Mouse (Mus musculus): ENCODE data around the gene Ptpn13. TPM values are rescaled to one million over a fixed set of nuclear protein-coding genes. Genes with fewer than 3 reads are reported as not detected.

Ptpn13 gene
- total and polyA plus RNA-seq, 3 experiments = 0.04 TPM; not detected in 2

GRCm38 (mm10) chr5:103389415-103389814, 35.6 kb upstream of the Ptpn13 start:
- in situ Hi-C loops (cut with MboI; ENCODE audit: low pct_ligation_motif_present, low pct_unique_long_range_greater_than_20kb, low sequenced_read_pairs) (no loop called here), dilution Hi-C loops (cut with MboI; ENCODE audit: extremely low pct_ligation_motif_present, extremely low pct_unique_long_range_greater_than_20kb, low sequenced_read_pairs) (no loop called here)
- H3K79me2 ChIP-seq (replicated peaks; ENCODE audit: control insufficient read depth, extremely low read depth, insufficient read depth, poor library complexity, severe bottlenecking) = no peaks in the 10 kb centered on the region
- peaks cover 3% of the 10 kb centered on the region for H3K9me3 ChIP-seq (replicated peaks; ENCODE audit: low read length)
- no peaks in the 10 kb centered on the region for H3K27me3 ChIP-seq (replicated peaks)
- no peak overlapping the region for H3K4me3 ChIP-seq (replicated peaks in 1 of 3; ENCODE audit: low read depth in 2 of 3, low read length in 2 of 3, poor library complexity in 1 of 3)
- H3K9ac ChIP-seq (ENCODE audit: insufficient read depth, low read depth) = no peak overlapping the region
- H3K4me2 ChIP-seq (ENCODE audit: insufficient read depth, low read depth, poor library complexity, severe bottlenecking) = no peak overlapping the region; the same call in 1 of the 2 replicates
- no peak for TF ChIP-seq SIN3A (IDR thresholded peaks at IDR 0.05; ENCODE audit: low read length)
- peak; percentile 84 for TF ChIP-seq IRF4 (IDR thresholded peaks at IDR 0.05; ENCODE audit: low read depth, low read length)
- TF ChIP-seq TCF12 (IDR thresholded peaks at IDR 0.05; ENCODE audit: low read depth, low read length) = no peak
- TF ChIP-seq BHLHE40 (IDR thresholded peaks at IDR 0.05; ENCODE audit: low read depth, low read length) = no peak
- peak; percentile 81 for TF ChIP-seq EP300 (IDR thresholded peaks at IDR 0.05; ENCODE audit: low read length)
- TF ChIP-seq USF2 (conservative IDR thresholded peaks at IDR 0.05; ENCODE audit: low read depth, low read length) = no peak
- TF ChIP-seq MAFK (IDR thresholded peaks at IDR 0.05; ENCODE audit: insufficient replicate concordance, low read length) = 0 out of 2 replicates have a peak, but pooled peaks have one; percentile 12
- no peak for TF ChIP-seq ELF1 (IDR thresholded peaks at IDR 0.05; ENCODE audit: low read depth, low read length)
- no peak for TF ChIP-seq USF1 (IDR thresholded peaks at IDR 0.05; ENCODE audit: low read depth, low read length)
- no peak for TF ChIP-seq JUN (IDR thresholded peaks at IDR 0.05; ENCODE audit: insufficient read depth, low read depth, low read length)
- TF ChIP-seq ETS1 (conservative IDR thresholded peaks at IDR 0.05; ENCODE audit: low read depth, low read length) = 0 out of 2 replicates have a peak, but pooled peaks have one; percentile 11
- no peak for TF ChIP-seq SMC3 (IDR thresholded peaks at IDR 0.05; ENCODE audit: low read depth, low read length)
- TF ChIP-seq E2F4 (IDR thresholded peaks at IDR 0.05; ENCODE audit: insufficient replicate concordance, low read depth, low read length) = no peak
- TF ChIP-seq ZMIZ1 (IDR thresholded peaks at IDR 0.05; ENCODE audit: low read depth, low read length) = no peak
- H3K36me3 ChIP-seq (replicated peaks in 1 of 2; ENCODE audit: control insufficient read depth in 1 of 2, insufficient read depth in 1 of 2, low read length in 1 of 2) = no peaks in the 10 kb centered on the region
- H3K4me1 ChIP-seq (ENCODE audit: control insufficient read depth in 1 of 2, insufficient read depth in 2 of 2) = peaks cover 3 to 17% of the 10 kb centered on the region in 2 experiments; a peak in 3 of 4 replicates
- H3K27ac ChIP-seq (ENCODE audit: insufficient read depth, low read depth) = no peak overlapping the region
- no peak for DNase-seq (ENCODE audit: extremely low read depth)

- no peak overlapping the region for H3K9ac ChIP-seq (ENCODE audit: insufficient read depth, low read depth)
These were observed 31.8 kb upstream of the Ptpn13 start for GRCm38 (mm10) chr5:103393220-103393619.

More at GRCm38 (mm10) chr5:103393220-103393619, 31.8 kb upstream of the Ptpn13 start:
- H3K4me1 ChIP-seq (ENCODE audit: control insufficient read depth in 1 of 2, insufficient read depth in 2 of 2) = peaks cover 3 to 17% of the 10 kb centered on the region in 2 experiments; a peak in 3 of 4 replicates
- no peaks in the 10 kb centered on the region for H3K27me3 ChIP-seq (replicated peaks)
- dilution Hi-C loops (cut with MboI; ENCODE audit: extremely low pct_ligation_motif_present, extremely low pct_unique_long_range_greater_than_20kb, low sequenced_read_pairs) (no loop called here), in situ Hi-C loops (cut with MboI; ENCODE audit: low pct_ligation_motif_present, low pct_unique_long_range_greater_than_20kb, low sequenced_read_pairs) (no loop called here)
- H3K4me3 ChIP-seq (replicated peaks in 1 of 3; ENCODE audit: low read depth in 2 of 3, low read length in 2 of 3, poor library complexity in 1 of 3) = no peak overlapping the region
- H3K9me3 ChIP-seq (replicated peaks; ENCODE audit: low read length) = no peaks in the 10 kb centered on the region
- H3K4me2 ChIP-seq (ENCODE audit: insufficient read depth, low read depth, poor library complexity, severe bottlenecking) = peak overlapping the region; percentile 66; the same call in 1 of the 2 replicates
- TF ChIP-seq ZNF384 (IDR thresholded peaks at IDR 0.05; ENCODE audit: low read depth, low read length) = 0 out of 2 replicates have a peak, but pooled peaks have one; percentile 39
- peak; percentile 24; the same call in 1 of the 2 replicates for TF ChIP-seq ETS1 (conservative IDR thresholded peaks at IDR 0.05; ENCODE audit: low read depth, low read length)
- TF ChIP-seq EP300 (IDR thresholded peaks at IDR 0.05; ENCODE audit: low read length) = peak; percentile 46
- TF ChIP-seq IRF4 (IDR thresholded peaks at IDR 0.05; ENCODE audit: low read depth, low read length) = peak; percentile 42; the same call in 1 of the 2 replicates
- no peak for TF ChIP-seq NELFE (IDR thresholded peaks at IDR 0.05; ENCODE audit: low read depth, low read length)
- 0 out of 2 replicates have a peak, but pooled peaks have one; percentile 36 for TF ChIP-seq MAZ (IDR thresholded peaks at IDR 0.05; ENCODE audit: low read depth, low read length)
- peak; percentile 41 for DNase-seq (ENCODE audit: extremely low read depth)
- H3K36me3 ChIP-seq (replicated peaks in 1 of 2; ENCODE audit: control insufficient read depth in 1 of 2, insufficient read depth in 1 of 2, low read length in 1 of 2) = no peaks in the 10 kb centered on the region
- H3K79me2 ChIP-seq (replicated peaks; ENCODE audit: control insufficient read depth, extremely low read depth, insufficient read depth, poor library complexity, severe bottlenecking) = no peaks in the 10 kb centered on the region
- H3K27ac ChIP-seq (ENCODE audit: insufficient read depth, low read depth) = no peak overlapping the region

Data from CH12.LX (cell line).